Mouse (Mus musculus): ENCODE results near the gene Col11a2. TPM values are rescaled to one million over a fixed set of nuclear protein-coding genes. Genes with fewer than 3 reads are reported as not detected.

The Col11a2 gene
- total RNA-seq, 1 experiment, result 1.4 TPM

DNA sequence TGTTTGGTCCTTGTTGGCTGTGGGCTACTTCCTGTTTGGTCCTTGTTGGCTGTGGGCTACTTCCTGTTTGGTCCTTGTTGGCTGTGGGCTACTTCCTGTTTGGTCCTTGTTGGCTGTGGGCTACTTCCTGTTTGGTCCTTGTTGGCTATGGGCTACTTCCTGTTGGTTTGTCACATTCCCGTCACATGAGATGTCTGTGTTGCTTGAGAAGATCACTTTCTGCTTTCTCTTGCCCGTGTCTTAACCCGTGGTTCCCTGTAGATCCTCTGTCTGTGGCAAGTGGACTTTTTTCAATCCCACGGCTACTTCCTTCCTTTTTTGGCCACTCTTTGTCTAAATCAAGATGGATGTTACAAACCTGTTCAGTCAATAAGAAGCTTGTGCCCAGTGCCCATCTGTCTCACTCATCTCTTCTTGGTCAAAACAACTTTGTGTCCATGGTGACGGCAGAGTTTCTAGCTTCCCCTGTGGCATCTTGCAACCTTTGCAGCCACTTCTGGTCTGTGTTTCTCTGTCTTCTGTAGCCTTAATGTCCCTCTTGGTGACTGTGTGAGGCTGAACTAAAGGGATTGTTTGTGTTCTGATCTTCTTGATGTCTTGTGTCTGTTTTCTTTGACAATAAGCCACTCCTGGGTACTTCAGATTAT, 8.3 kb downstream of the Col11a2 start:
- no peak overlapping the region for H3K9ac ChIP-seq (ENCODE audit: insufficient read depth, low read depth, low read length, poor library complexity, severe bottlenecking)
- no peak overlapping the region for H3K4me3 ChIP-seq (ENCODE audit: insufficient read depth in 1 of 2, low read depth in 1 of 2, low read length in 2 of 2, poor library complexity in 1 of 2, severe bottlenecking in 1 of 2)
- no peak for DNase-seq (ENCODE audit: low read depth, low spot score)
- H3K9me3 ChIP-seq (ENCODE audit: control insufficient read depth, insufficient read depth, low read depth, low read length), result no peaks in the 10 kb centered on the region
- no peaks in the 10 kb centered on the region for H3K4me1 ChIP-seq (ENCODE audit: control insufficient read depth in 2 of 2, insufficient read depth in 2 of 2, low read length in 2 of 2, poor library complexity in 1 of 2)
- TF ChIP-seq MAFK (IDR thresholded peaks at IDR 0.05; ENCODE audit: insufficient read depth, low read depth, low read length) (no peak), ZNF384 (IDR thresholded peaks at IDR 0.05; ENCODE audit: low read depth, low read length) (no peak), HCFC1 (IDR thresholded peaks at IDR 0.05; ENCODE audit: borderline replicate concordance, insufficient read depth, low read length) (no peak), ZC3H11A (IDR thresholded peaks at IDR 0.05; ENCODE audit: borderline replicate concordance, low read depth, low read length) (no peak), CHD2 (IDR thresholded peaks at IDR 0.05; ENCODE audit: low read depth, low read length) (no peak)
- H3K27ac ChIP-seq (ENCODE audit: insufficient read depth, low read depth, low read length, poor library complexity, severe bottlenecking), result no peak overlapping the region
- no peaks in the 10 kb centered on the region for H3K36me3 ChIP-seq (ENCODE audit: control insufficient read depth, insufficient read depth, low read length, poor library complexity, severe bottlenecking)
- in situ Hi-C loops (cut with MboI; ENCODE audit: low sequenced_read_pairs in 2 of 2, unreplicated experiment in 2 of 2), result no loop called here

DNA sequence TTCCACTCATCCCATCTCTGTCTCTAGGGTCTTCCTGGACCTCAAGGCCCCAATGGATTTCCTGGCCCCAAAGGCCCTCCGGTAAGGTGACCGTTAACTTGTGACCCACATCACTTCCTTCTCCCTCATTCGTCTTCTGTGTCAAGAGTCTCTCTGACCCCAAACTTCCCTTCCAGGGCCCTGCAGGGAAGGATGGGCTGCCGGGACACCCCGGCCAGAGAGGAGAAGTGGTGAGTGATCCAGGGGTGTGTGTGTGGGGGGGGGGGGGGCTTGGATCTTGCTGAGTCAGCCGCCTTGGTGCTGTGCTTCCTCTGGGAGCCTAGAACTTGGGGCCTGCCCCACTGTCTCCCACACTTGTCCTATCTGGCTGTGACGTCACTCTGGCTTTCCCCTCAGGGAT, 18.0 kb downstream of the Col11a2 start:
- H3K36me3 ChIP-seq (ENCODE audit: control insufficient read depth, insufficient read depth, low read length, poor library complexity, severe bottlenecking), result no peaks in the 10 kb centered on the region
- in situ Hi-C loops (cut with MboI; ENCODE audit: low sequenced_read_pairs in 2 of 2, unreplicated experiment in 2 of 2), result no loop called here
- H3K4me1 ChIP-seq (ENCODE audit: control insufficient read depth in 2 of 2, insufficient read depth in 2 of 2, low read length in 2 of 2, poor library complexity in 1 of 2), result peaks cover 0 to 3% of the 10 kb centered on the region in 2 experiments; a peak in 1 of 4 replicates
- no peak overlapping the region for H3K9ac ChIP-seq (ENCODE audit: insufficient read depth, low read depth, low read length, poor library complexity, severe bottlenecking)
- H3K9me3 ChIP-seq (ENCODE audit: control insufficient read depth, insufficient read depth, low read depth, low read length), result no peaks in the 10 kb centered on the region
- no peak overlapping the region for H3K4me3 ChIP-seq (ENCODE audit: insufficient read depth in 1 of 2, low read depth in 1 of 2, low read length in 2 of 2, poor library complexity in 1 of 2, severe bottlenecking in 1 of 2)
- TF ChIP-seq ZC3H11A (IDR thresholded peaks at IDR 0.05; ENCODE audit: borderline replicate concordance, low read depth, low read length), result no peak
- no peak; the same call in 1 of the 2 replicates for TF ChIP-seq MAFK (IDR thresholded peaks at IDR 0.05; ENCODE audit: insufficient read depth, low read depth, low read length)
- TF ChIP-seq CHD2 (IDR thresholded peaks at IDR 0.05; ENCODE audit: low read depth, low read length), result no peak
- no peak for TF ChIP-seq HCFC1 (IDR thresholded peaks at IDR 0.05; ENCODE audit: borderline replicate concordance, insufficient read depth, low read length)
- no peak for TF ChIP-seq ZNF384 (IDR thresholded peaks at IDR 0.05; ENCODE audit: low read depth, low read length)
- DNase-seq (ENCODE audit: low read depth, low spot score), result no peak
- no peak overlapping the region for H3K27ac ChIP-seq (ENCODE audit: insufficient read depth, low read depth, low read length, poor library complexity, severe bottlenecking)

GRCm38 (mm10) chr17:34068864-34069263, 29.6 kb downstream of the Col11a2 start:
- Histone ChIP-seq H3K4me3 (ENCODE audit: insufficient read depth in 1 of 2, low read depth in 1 of 2, low read length in 2 of 2, poor library complexity in 1 of 2, severe bottlenecking in 1 of 2) (no peak overlapping the region), H3K27ac (ENCODE audit: insufficient read depth, low read depth, low read length, poor library complexity, severe bottlenecking) (no peak overlapping the region), H3K9ac (ENCODE audit: insufficient read depth, low read depth, low read length, poor library complexity, severe bottlenecking) (no peak overlapping the region), H3K9me3 (ENCODE audit: control insufficient read depth, insufficient read depth, low read depth, low read length) (no peaks in the 10 kb centered on the region), H3K36me3 (ENCODE audit: control insufficient read depth, insufficient read depth, low read length, poor library complexity, severe bottlenecking) (no peaks in the 10 kb centered on the region), H3K4me1 (ENCODE audit: control insufficient read depth in 2 of 2, insufficient read depth in 2 of 2, low read length in 2 of 2, poor library complexity in 1 of 2) (0 out of 4 replicates have a peak, but pooled peaks cover 0 to 2% of the 10 kb centered on the region in 2 experiments)
- DNase-seq (ENCODE audit: low read depth, low spot score), result no peak
- TF ChIP-seq HCFC1 (IDR thresholded peaks at IDR 0.05; ENCODE audit: borderline replicate concordance, insufficient read depth, low read length) (no peak), CHD2 (IDR thresholded peaks at IDR 0.05; ENCODE audit: low read depth, low read length) (no peak), ZNF384 (IDR thresholded peaks at IDR 0.05; ENCODE audit: low read depth, low read length) (no peak), ZC3H11A (IDR thresholded peaks at IDR 0.05; ENCODE audit: borderline replicate concordance, low read depth, low read length) (no peak)
- in situ Hi-C loops (cut with MboI; ENCODE audit: low sequenced_read_pairs in 2 of 2, unreplicated experiment in 2 of 2), result no loop called here

GRCm38 (mm10) chr17:34072091-34072490, 32.9 kb downstream of the Col11a2 start:
- Histone ChIP-seq H3K27ac (ENCODE audit: insufficient read depth, low read depth, low read length, poor library complexity, severe bottlenecking) (no peak overlapping the region), H3K9ac (ENCODE audit: insufficient read depth, low read depth, low read length, poor library complexity, severe bottlenecking) (no peak overlapping the region), H3K36me3 (ENCODE audit: control insufficient read depth, insufficient read depth, low read length, poor library complexity, severe bottlenecking) (no peaks in the 10 kb centered on the region), H3K4me1 (ENCODE audit: control insufficient read depth in 2 of 2, insufficient read depth in 2 of 2, low read length in 2 of 2, poor library complexity in 1 of 2) (peaks cover 0 to 3% of the 10 kb centered on the region in 2 experiments; a peak in 1 of 4 replicates), H3K4me3 (ENCODE audit: insufficient read depth in 1 of 2, low read depth in 1 of 2, low read length in 2 of 2, poor library complexity in 1 of 2, severe bottlenecking in 1 of 2) (no peak overlapping the region), H3K9me3 (ENCODE audit: control insufficient read depth, insufficient read depth, low read depth, low read length) (no peaks in the 10 kb centered on the region)
- no peak for TF ChIP-seq CHD2 (IDR thresholded peaks at IDR 0.05; ENCODE audit: low read depth, low read length)
- no peak for TF ChIP-seq ZC3H11A (IDR thresholded peaks at IDR 0.05; ENCODE audit: borderline replicate concordance, low read depth, low read length)
- TF ChIP-seq MAFK (IDR thresholded peaks at IDR 0.05; ENCODE audit: insufficient read depth, low read depth, low read length), result no peak
- DNase-seq (ENCODE audit: low read depth, low spot score), result no peak
- in situ Hi-C loops (cut with MboI; ENCODE audit: low sequenced_read_pairs in 2 of 2, unreplicated experiment in 2 of 2), result no loop called here
